Comparison of ENCODE assay signal across 1 mouse cellular context in the genomic region with DNA sequence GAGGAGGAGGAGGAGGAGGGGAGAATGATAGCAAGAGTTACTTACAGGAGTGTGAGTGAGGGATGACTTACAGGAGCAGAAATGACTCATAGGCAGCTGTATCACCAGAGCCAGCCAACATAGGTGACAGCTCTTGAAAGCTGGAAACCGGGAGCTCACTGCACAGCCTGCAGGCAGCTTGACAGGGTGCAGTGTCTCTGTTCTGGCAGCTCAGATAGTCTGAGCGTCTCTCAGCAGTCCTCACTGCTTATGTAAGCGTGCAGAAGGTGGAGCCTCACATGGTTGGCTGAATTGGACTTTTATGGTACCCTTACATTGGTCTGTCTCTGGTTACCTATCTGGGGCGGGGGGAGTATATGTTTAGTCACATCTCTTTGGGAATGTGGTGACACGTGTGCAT.
TF ChIP-seq lines count a peak whose summit lies in the region.

No protein-coding gene starts in this region.

TF ChIP-seq in MEL, 35 proteins besides CTCF, POLR2A, EP300 and RAD21 (continued from another document):
- TF ChIP-seq RCOR1 (IDR thresholded peaks at IDR 0.05; ENCODE audit: low read depth, low read length) (no peak), ZMIZ1 (IDR thresholded peaks at IDR 0.05; ENCODE audit: low read depth, low read length) (no peak), GATA1 (IDR thresholded peaks at IDR 0.05; ENCODE audit: low read depth, low read length) (no peak), NELFE (IDR thresholded peaks at IDR 0.05; ENCODE audit: low read depth, low read length) (no peak), MAFK (IDR thresholded peaks at IDR 0.05; ENCODE audit: borderline replicate concordance, low read depth, low read length) (no peak), ZC3H11A (IDR thresholded peaks at IDR 0.05; ENCODE audit: low read depth, low read length) (no peak), NRF1 (IDR thresholded peaks at IDR 0.05; ENCODE audit: insufficient read depth, low read depth, low read length, poor library complexity, severe bottlenecking) (no peak)
